Mouse (Mus musculus): Measurements from ENCODE around the gene Tex14. TPM values are rescaled to one million over a fixed set of nuclear protein-coding genes. Genes with fewer than 3 reads are reported as not detected.

Gene Tex14
- polyA plus RNA-seq (2015; fragmentation: Nextera tagmentation; extraction: Ambion mirVana) = 0.24 and 0.39 TPM in 2 replicates

GRCm38 (mm10) chr11:87404876-87405275 lies at the start of gene Tex14, which contains the start of gene Rad51c:
Gene Tex14 (plus strand): TSS chr11:87405065.
Gene Rad51c (minus strand): TSS chr11:87404954.

GRCm38 (mm10) chr11:87358331-87359261 lies 46.3 kb upstream of the Tex14 start, which contains the start of gene Ppm1e:
Gene Ppm1e (minus strand): TSS chr11:87359023.

GRCm38 (mm10) chr11:87566501-87566900 lies 161.6 kb downstream of the Tex14 start, which contains the start of gene Gm11492:
Gene Gm11492 (plus strand): TSS chr11:87566653.

GRCm38 (mm10) chr11:87568255-87568953 lies 163.5 kb downstream of the Tex14 start, which contains the start of gene Sept4:
Gene Sept4 (plus strand): TSS chr11:87568903.

DNA sequence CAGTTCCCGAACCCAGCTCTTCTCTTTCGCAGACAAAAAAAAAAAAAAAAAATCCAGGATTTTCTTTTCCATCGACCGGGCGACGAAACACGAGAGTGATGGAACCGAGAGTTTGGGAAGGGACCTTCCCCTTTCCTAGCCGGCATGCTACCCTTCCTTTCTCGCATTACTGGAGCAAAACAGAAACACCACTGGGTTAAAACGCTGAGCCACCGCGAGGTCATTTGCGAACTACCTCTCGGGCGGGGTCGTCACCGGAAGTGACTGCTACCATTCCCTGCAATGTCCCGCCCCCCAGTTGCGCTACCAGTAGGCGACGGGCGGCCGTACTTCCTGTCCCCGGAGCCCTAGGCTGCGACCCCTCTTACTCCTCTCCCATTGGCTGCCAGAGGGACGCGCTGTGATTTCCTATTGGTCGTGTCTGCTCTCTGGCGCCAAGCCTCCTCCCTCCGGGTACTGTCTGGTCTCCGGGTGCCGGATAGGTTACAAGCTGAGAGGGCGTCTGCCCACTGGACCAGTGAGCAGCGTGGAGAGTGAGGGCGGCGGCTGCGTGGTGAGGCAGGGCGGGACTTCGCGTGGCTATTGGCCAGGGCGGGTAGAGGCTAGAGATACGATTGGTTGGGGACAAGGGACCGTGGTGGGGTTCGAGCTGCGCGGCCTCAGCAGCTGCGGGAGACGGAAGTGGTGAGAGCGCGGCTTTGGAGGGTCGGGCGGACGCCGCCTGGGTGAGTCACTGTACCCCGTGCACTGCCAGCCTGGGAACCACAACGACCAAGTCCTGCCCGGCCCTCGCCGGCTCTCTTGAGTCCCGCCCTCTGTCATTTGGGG lies 186.9 kb downstream of the Tex14 start, which contains the start of gene Mtmr4:
TSS of gene Mtmr4 (plus strand) at position 637 of the 828 bp plus-strand sequence.

Other genes with a start within 250 kb of the Tex14 start
- gene Ppm1e, start 46.0 kb upstream of the Tex14 start, polyA plus RNA-seq (2015; fragmentation: Nextera tagmentation; extraction: Ambion mirVana) = 19.0 and 22.5 TPM in 2 replicates
- gene Rad51c, start 111 bp upstream of the Tex14 start, polyA plus RNA-seq (2015; fragmentation: Nextera tagmentation; extraction: Ambion mirVana) = 2.7 and 3.0 TPM in 2 replicates
- gene Gm11492, start 161.6 kb downstream of the Tex14 start, polyA plus RNA-seq (2015; fragmentation: Nextera tagmentation; extraction: Ambion mirVana) = not detected in 2 replicates
- 52.8 and 55.6 TPM in 2 replicates for gene Sept4, start 163.8 kb downstream of the Tex14 start, polyA plus RNA-seq (2015; fragmentation: Nextera tagmentation; extraction: Ambion mirVana)
- 23.7 and 25.9 TPM in 2 replicates for gene Mtmr4, start 187.1 kb downstream of the Tex14 start, polyA plus RNA-seq (2015; fragmentation: Nextera tagmentation; extraction: Ambion mirVana)
- gene Hsf5, start 212.1 kb downstream of the Tex14 start, polyA plus RNA-seq (2015; fragmentation: Nextera tagmentation; extraction: Ambion mirVana) = 0.48 and 0.53 TPM in 2 replicates